Mouse (Mus musculus) large intestine, adult 2 months (tissue): Measurements from ENCODE around the gene Rnf212. TPM values are rescaled to one million over a fixed set of nuclear protein-coding genes. Genes with fewer than 3 reads are reported as not detected.

ENCODE experiments used
- DNase-seq: peaks from one replicate; pipeline ENCODE4 v3.0.0-alpha.2; 2012; ENCODE audit warnings: low read depth, low spot score
- WGBS: fragments of 180-500 bp; shearing (Covaris S2); methylation state at CpG from one replicate; pipeline ENCODE4 v1.1.7; 2018; 5-methylcytosine and 5-hydroxymethylcytosine counted together
- polyA plus RNA-seq: library from polyadenylated mRNA; depleted of rRNA; stranded (reverse); fragments of >200 nt; gene quantifications from 2 replicates; pipeline ENCODE4 v1.2.3, GENCODE M21; 2012; rRNA removed

Rnf212 gene
- polyA plus RNA-seq, 1 experiment, result 0.31 TPM

GRCm38 (mm10) chr5:108679909-108680308, 94.9 kb downstream of the Rnf212 start:
- 59% methylated on average over 3 of the region's 3 CpGs for WGBS
- DNase-seq, result no peak

Other genes starting within 250 kb of the Rnf212 start
- 0.38 and 0.51 TPM in 2 replicates for gene Cplx1, start 225.0 kb downstream of the Rnf212 start, polyA plus RNA-seq
- gene Gak, start 145.2 kb downstream of the Rnf212 start, polyA plus RNA-seq, result 102 and 141 TPM in 2 replicates
- 26.3 and 32.6 TPM in 2 replicates for gene Tmem175, start 145.2 kb downstream of the Rnf212 start, polyA plus RNA-seq
- gene Idua, start 114.7 kb downstream of the Rnf212 start, polyA plus RNA-seq, result 7.7 and 16.0 TPM in 2 replicates
- gene Dgkq, start 105.3 kb downstream of the Rnf212 start, polyA plus RNA-seq, result 29.1 and 72.1 TPM in 2 replicates
- gene Slc26a1, start 99.4 kb downstream of the Rnf212 start, polyA plus RNA-seq, result not detected in 2 replicates
- gene Fgfrl1, start 82.6 kb downstream of the Rnf212 start, polyA plus RNA-seq, result 27.6 and 31.8 TPM in 2 replicates
- not detected in 2 replicates for gene Tmed11, start 20.4 kb upstream of the Rnf212 start, polyA plus RNA-seq
- not detected in 2 replicates for gene Vmn2r8, start 33.9 kb upstream of the Rnf212 start, polyA plus RNA-seq
- gene Vmn2r9, start 77.6 kb upstream of the Rnf212 start, polyA plus RNA-seq, result not detected in 2 replicates
- gene Vmn2r10, start 231.5 kb upstream of the Rnf212 start, polyA plus RNA-seq, result not detected in 2 replicates